Comparison of ENCODE assay signal across 8 mouse cellular contexts in the genomic region with DNA sequence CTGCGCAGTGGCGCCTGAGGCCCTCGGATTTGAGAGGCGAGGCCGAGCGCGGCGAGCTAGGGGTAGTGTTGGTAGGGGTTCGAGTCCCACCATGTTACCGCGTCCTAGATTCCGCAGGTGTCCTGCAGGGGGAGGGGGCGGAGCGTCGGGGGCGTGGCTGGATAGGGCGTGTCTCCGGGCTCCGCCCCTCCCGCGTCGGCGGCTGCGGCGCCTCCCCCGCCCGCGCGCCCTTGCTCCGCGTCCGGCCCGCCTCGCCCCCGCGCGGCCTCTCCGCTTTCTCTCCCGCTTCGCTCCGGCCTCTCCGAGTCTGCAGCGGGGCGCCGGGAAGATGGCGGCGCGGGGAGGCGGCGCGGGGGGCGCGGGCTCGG. TPM values are rescaled to one million over a fixed set of nuclear protein-coding genes. Genes with fewer than 3 reads are reported as not detected.
DNase-seq lines count a peak whose midpoint lies in the region; ATAC-seq and TF ChIP-seq lines count a peak whose summit lies in the region.

TSS of gene Raver2 (plus strand) at position 198 of the 368 bp plus-strand sequence.

- peak within 1 kb of the TSS; percentile 46 for H3K4me3 ChIP-seq in erythroblast, embryonic 14.5 days (replicated peaks)
- H3K4me3 ChIP-seq in embryonic facial prominence, embryonic 12.5 days: peak within 1 kb of the TSS; percentile 80
- peak within 1 kb of the TSS; percentile 79 for H3K4me3 ChIP-seq in heart, embryonic 13.5 days
- peak within 1 kb of the TSS; percentile 81 for H3K4me3 ChIP-seq in kidney, embryonic 15.5 days (replicated peaks)
- H3K4me3 ChIP-seq in liver, embryonic 11.5 days (ENCODE audit: low read depth, low read length): peak within 1 kb of the TSS; percentile 75
- peak within 1 kb of the TSS; percentile 84 for H3K4me3 ChIP-seq in testis, adult 2 months (ENCODE audit: control insufficient read depth, low read depth, low read length)

- ATAC-seq in erythroblast, adult 5-6 weeks (replicated peaks; ENCODE audit: low FRiP score, poor library complexity, severe bottlenecking): no peak
- peak; percentile 74; the same call in 1 of the 2 replicates for ATAC-seq in embryonic facial prominence, embryonic 12.5 days (ENCODE audit: insufficient number of reproducible peaks, insufficient read depth, low FRiP score, low TSS enrichment)
- peak; percentile 68; the same call in 1 of the 2 replicates for ATAC-seq in heart, embryonic 13.5 days (ENCODE audit: extremely low read depth, insufficient number of reproducible peaks, low FRiP score, low TSS enrichment)
- peak; percentile 87 for ATAC-seq in kidney, embryonic 15.5 days (replicated peaks; ENCODE audit: low FRiP score)
- peak; percentile 74 for ATAC-seq in liver, embryonic 11.5 days (replicated peaks; ENCODE audit: low FRiP score)

- peak within 1 kb of the TSS; percentile 70 for H3K4me2 ChIP-seq in embryonic facial prominence, embryonic 12.5 days (replicated peaks)
- H3K4me2 ChIP-seq in heart, embryonic 13.5 days: peak within 1 kb of the TSS; percentile 98
- H3K4me2 ChIP-seq in kidney, embryonic 15.5 days: peak within 1 kb of the TSS; percentile 94
- H3K4me2 ChIP-seq in liver, embryonic 11.5 days: peak within 1 kb of the TSS; percentile 87

- H3K9ac ChIP-seq in embryonic facial prominence, embryonic 12.5 days: peak within 1 kb of the TSS; percentile 84
- H3K9ac ChIP-seq in heart, embryonic 13.5 days: peak within 1 kb of the TSS; percentile 89
- H3K9ac ChIP-seq in kidney, embryonic 15.5 days: peak within 1 kb of the TSS; percentile 75
- H3K9ac ChIP-seq in liver, embryonic 11.5 days (ENCODE audit: low read depth, low read length): peak within 1 kb of the TSS; percentile 54

- no peaks in the 10 kb centered on the region for H3K9me3 ChIP-seq in erythroblast, embryonic 14.5 days (ENCODE audit: control insufficient read depth, low read length)
- H3K9me3 ChIP-seq in embryonic facial prominence, embryonic 12.5 days: no peaks in the 10 kb centered on the region
- no peaks in the 10 kb centered on the region for H3K9me3 ChIP-seq in heart, embryonic 13.5 days
- H3K9me3 ChIP-seq in kidney, embryonic 15.5 days (replicated peaks): no peaks in the 10 kb centered on the region
- no peaks in the 10 kb centered on the region for H3K9me3 ChIP-seq in liver, embryonic 11.5 days (ENCODE audit: control insufficient read depth, low read length)

- DNase-seq in liver, embryonic 11.5 days (ENCODE audit: low spot score): peak; percentile 58
- peak; percentile 80 for DNase-seq in naive thymus-derived CD4-positive, alpha-beta T cell, adult 2 months (ENCODE audit: low read depth)

- no peak for TF ChIP-seq POLR2A in testis, adult 2 months (IDR thresholded peaks at IDR 0.05; ENCODE audit: control insufficient read depth, low read depth, low read length)

- H3K27me3 ChIP-seq in erythroblast, embryonic 14.5 days (ENCODE audit: control insufficient read depth): peaks cover 53% of the 10 kb centered on the region
- H3K27me3 ChIP-seq in embryonic facial prominence, embryonic 12.5 days: no peaks in the 10 kb centered on the region
- peaks cover 35% of the 10 kb centered on the region for H3K27me3 ChIP-seq in heart, embryonic 13.5 days (replicated peaks)
- peaks cover 4% of the 10 kb centered on the region for H3K27me3 ChIP-seq in kidney, embryonic 15.5 days
- peaks cover 25% of the 10 kb centered on the region for H3K27me3 ChIP-seq in liver, embryonic 11.5 days (replicated peaks; ENCODE audit: control insufficient read depth, insufficient read depth, low read length)
- no peaks in the 10 kb centered on the region; the same call in 1 of the 2 replicates for H3K27me3 ChIP-seq in testis, adult 2 months (ENCODE audit: control insufficient read depth, insufficient read depth, low read length)

- peak; percentile 11; the same call in 1 of the 2 replicates for TF ChIP-seq CTCF in testis, adult 2 months (IDR thresholded peaks at IDR 0.05; ENCODE audit: control insufficient read depth, insufficient read depth, insufficient replicate concordance, low read depth, low read length)

- H3K27ac ChIP-seq in embryonic facial prominence, embryonic 12.5 days: peak within 1 kb of the TSS; percentile 65; the same call in 1 of the 2 replicates
- 0 out of 2 replicates have a peak within 1 kb of the TSS, but pooled peaks have one; percentile 34 for H3K27ac ChIP-seq in heart, embryonic 13.5 days (replicated peaks)
- peak within 1 kb of the TSS; percentile 11 for H3K27ac ChIP-seq in kidney, embryonic 15.5 days
- no peak within 1 kb of the TSS for H3K27ac ChIP-seq in liver, embryonic 11.5 days (ENCODE audit: low read depth, low read length)
- no peak within 1 kb of the TSS for H3K27ac ChIP-seq in testis, adult 2 months (ENCODE audit: control insufficient read depth, insufficient read depth, low read depth, low read length)

- WGBS in embryonic facial prominence, embryonic 12.5 days: under 1% methylated on average over 53 of the region's 54 CpGs
- 2% methylated on average over 38 of the region's 54 CpGs for WGBS in heart, embryonic 13.5 days
- 2% methylated on average over 54 of the region's 54 CpGs for WGBS in kidney, embryonic 15.5 days
- 2% methylated on average over 46 of the region's 54 CpGs for WGBS in liver, embryonic 11.5 days

- peaks cover 6% of the 10 kb centered on the region for H3K4me1 ChIP-seq in erythroblast, embryonic 14.5 days (ENCODE audit: control insufficient read depth)
- peaks cover 11% of the 10 kb centered on the region; the same call in 1 of the 2 replicates for H3K4me1 ChIP-seq in embryonic facial prominence, embryonic 12.5 days
- H3K4me1 ChIP-seq in heart, embryonic 13.5 days: peaks cover 3% of the 10 kb centered on the region
- peaks cover 6% of the 10 kb centered on the region; the same call in 1 of the 2 replicates for H3K4me1 ChIP-seq in kidney, embryonic 15.5 days
- no peaks in the 10 kb centered on the region for H3K4me1 ChIP-seq in liver, embryonic 11.5 days (replicated peaks; ENCODE audit: control insufficient read depth, insufficient read depth, low read length)
- peaks cover 2% of the 10 kb centered on the region for H3K4me1 ChIP-seq in testis, adult 2 months (ENCODE audit: control insufficient read depth, insufficient read depth, low read length)

- no peaks in the 10 kb centered on the region for H3K36me3 ChIP-seq in erythroblast, embryonic 14.5 days (ENCODE audit: control insufficient read depth)
- no peaks in the 10 kb centered on the region for H3K36me3 ChIP-seq in embryonic facial prominence, embryonic 12.5 days
- no peaks in the 10 kb centered on the region for H3K36me3 ChIP-seq in heart, embryonic 13.5 days
- H3K36me3 ChIP-seq in kidney, embryonic 15.5 days: no peaks in the 10 kb centered on the region
- H3K36me3 ChIP-seq in liver, embryonic 11.5 days (ENCODE audit: control insufficient read depth, insufficient read depth, low read length): no peaks in the 10 kb centered on the region
- no peaks in the 10 kb centered on the region for H3K36me3 ChIP-seq in testis, adult 2 months (ENCODE audit: control insufficient read depth, insufficient read depth, low read length)

RNA-seq across cellular contexts. Expression of gene Raver2, which starts in this region (rescaled TPM):
- polyA plus RNA-seq in erythroblast, embryonic 14.5 days (2012): 0.01 TPM in 1 of 2 replicates, not detected in the other
- total RNA-seq in erythroblast, adult 5-6 weeks (2015; ENCODE audit: low replicate concordance): 0.19 TPM in 1 of 2 replicates, not detected in the other
- total RNA-seq in erythroblast, adult 5-6 weeks (2017; ENCODE audit: low replicate concordance): 0.43 TPM in 1 of 2 replicates, not detected in the other
- 16.7 and 17.7 TPM in 2 replicates for polyA plus RNA-seq in embryonic facial prominence, embryonic 12.5 days (2016; fragmentation: Nextera tagmentation; extraction: Ambion mirVana)
- 3.6 and 3.8 TPM in 2 replicates for polyA plus RNA-seq in heart, embryonic 13.5 days (2015; fragmentation: Nextera tagmentation; extraction: Ambion mirVana)
- polyA plus RNA-seq in kidney, embryonic 15.5 days (2015; fragmentation: Nextera tagmentation; extraction: Ambion mirVana): 12.0 and 12.1 TPM in 2 replicates
- 2.0 and 2.7 TPM in 2 replicates for polyA plus RNA-seq in liver, embryonic 11.5 days (2014; fragmentation: Nextera tagmentation; extraction: Ambion mirVana)
- 1.3 and 1.7 TPM in 2 replicates for polyA plus RNA-seq in testis, adult 2 months (2012; rRNA removed)

Comparison
In these comparisons a context has a peak if more than half of its experiments do, and no peak if none do; other contexts are left out.
1. H3K27ac ChIP-seq: peak in embryonic facial prominence, embryonic 12.5 days (single experiment), heart, embryonic 13.5 days (single experiment) and kidney, embryonic 15.5 days (single experiment); none in liver, embryonic 11.5 days (single experiment) and testis, adult 2 months (single experiment).
2. Peak in every context shown above with its lines, with median percentiles within 50 percentile points of each other: H3K4me3 ChIP-seq, H3K4me2 ChIP-seq and H3K9ac ChIP-seq.